Mouse (Mus musculus): Measurements from ENCODE around the gene Alyref. TPM values are rescaled to one million over a fixed set of nuclear protein-coding genes. Genes with fewer than 3 reads are reported as not detected.

The Alyref gene
- polyA plus RNA-seq, 1 experiment, result 113 TPM

- Histone ChIP-seq H3K4me3 (no peak overlapping the region), H3K4me2 (ENCODE audit: low read depth) (no peak overlapping the region), H3K36me3 (ENCODE audit: control insufficient read depth, insufficient read depth) (peaks cover 9% of the 10 kb centered on the region), H3K27me3 (ENCODE audit: control insufficient read depth, insufficient read depth, insufficient read length) (peaks cover 3% of the 10 kb centered on the region), H3ac (ENCODE audit: control insufficient read depth, insufficient read length) (no peak overlapping the region), H3K79me2 (ENCODE audit: control insufficient read depth, insufficient read depth) (peaks cover 16% of the 10 kb centered on the region)
- no peak for TF ChIP-seq E2F4 (IDR thresholded peaks at IDR 0.05; ENCODE audit: insufficient read depth)
- no peak for TF ChIP-seq CEBPB (IDR thresholded peaks at IDR 0.05; ENCODE audit: insufficient read depth, poor library complexity, severe bottlenecking)
- no peak for TF ChIP-seq TCF3 (IDR thresholded peaks at IDR 0.05; ENCODE audit: insufficient read length, low read depth)
- TF ChIP-seq USF1 (IDR thresholded peaks at IDR 0.05; ENCODE audit: low read depth), result no peak
- TF ChIP-seq MAX (IDR thresholded peaks at IDR 0.05; ENCODE audit: low read depth), result no peak
- TF ChIP-seq MYOD1 (IDR thresholded peaks at IDR 0.05; ENCODE audit: control insufficient read depth in 1 of 3, insufficient read length in 2 of 3, low read depth in 2 of 3), result no peak
- no peak for TF ChIP-seq POLR2A (IDR thresholded peaks at IDR 0.05; ENCODE audit: insufficient read length, low read depth)
- TF ChIP-seq POLR2AphosphoS2 (IDR thresholded peaks at IDR 0.05; ENCODE audit: insufficient read length, low read depth), result no peak
- TF ChIP-seq MYOG (IDR thresholded peaks at IDR 0.05; ENCODE audit: control insufficient read depth in 1 of 3, insufficient read depth in 1 of 3, insufficient read length in 2 of 3, low read depth in 2 of 3), result no peak
- TF ChIP-seq SRF (IDR thresholded peaks at IDR 0.05; ENCODE audit: control insufficient read depth, insufficient read length, low read depth), result no peak
- no peak for TF ChIP-seq TCF12 (IDR thresholded peaks at IDR 0.05; ENCODE audit: insufficient read depth, poor library complexity, severe bottlenecking)
- no peak for TF ChIP-seq REST (IDR thresholded peaks at IDR 0.05; ENCODE audit: insufficient read depth, insufficient read length)
These were observed 55.8 kb downstream of the Alyref start for GRCm38 (mm10) chr11:120542376-120542775.

Other genes with a start within 250 kb of the Alyref start
- gene Actg1, start 249.8 kb downstream of the Alyref start, polyA plus RNA-seq (2012; fragmentation: generic; extraction: Trizol), result 2,358 TPM
- 1.1 TPM for gene Fscn2, start 236.8 kb downstream of the Alyref start, polyA plus RNA-seq (2012; fragmentation: generic; extraction: Trizol)
- 12.3 TPM for gene Faap100, start 219.6 kb downstream of the Alyref start, polyA plus RNA-seq (2012; fragmentation: generic; extraction: Trizol)
- gene Nploc4, start 160.7 kb downstream of the Alyref start, polyA plus RNA-seq (2012; fragmentation: generic; extraction: Trizol), result 61.8 TPM
- gene Tspan10, start 155.7 kb downstream of the Alyref start, polyA plus RNA-seq (2012; fragmentation: generic; extraction: Trizol), result not detected
- 0.18 TPM for gene Pde6g, start 144.9 kb downstream of the Alyref start, polyA plus RNA-seq (2012; fragmentation: generic; extraction: Trizol)
- gene Oxld1, start 140.3 kb downstream of the Alyref start, polyA plus RNA-seq (2012; fragmentation: generic; extraction: Trizol), result 17.4 TPM
- 11.4 TPM for gene Ccdc137, start 140.2 kb downstream of the Alyref start, polyA plus RNA-seq (2012; fragmentation: generic; extraction: Trizol)
- gene Arl16, start 130.8 kb downstream of the Alyref start, polyA plus RNA-seq (2012; fragmentation: generic; extraction: Trizol), result 15.6 TPM
- 218 TPM for gene Mrpl12, start 113.8 kb downstream of the Alyref start, polyA plus RNA-seq (2012; fragmentation: generic; extraction: Trizol)
- gene Slc25a10, start 106.5 kb downstream of the Alyref start, polyA plus RNA-seq (2012; fragmentation: generic; extraction: Trizol), result 43.8 TPM
- 0.05 TPM for gene Gcgr, start 67.7 kb downstream of the Alyref start, polyA plus RNA-seq (2012; fragmentation: generic; extraction: Trizol)
- gene Mcrip1, start 48.6 kb downstream of the Alyref start, polyA plus RNA-seq (2012; fragmentation: generic; extraction: Trizol), result 237 TPM
- gene Ppp1r27, start 47.2 kb downstream of the Alyref start, polyA plus RNA-seq (2012; fragmentation: generic; extraction: Trizol), result 1.0 TPM
- 444 TPM for gene P4hb, start 25.1 kb downstream of the Alyref start, polyA plus RNA-seq (2012; fragmentation: generic; extraction: Trizol)
- 837 TPM for gene Arhgdia, start 16.7 kb downstream of the Alyref start, polyA plus RNA-seq (2012; fragmentation: generic; extraction: Trizol)
- 184 TPM for gene Anapc11, start 56 bp upstream of the Alyref start, polyA plus RNA-seq (2012; fragmentation: generic; extraction: Trizol)
- 0.32 TPM for gene Npb, start 10.1 kb upstream of the Alyref start, polyA plus RNA-seq (2012; fragmentation: generic; extraction: Trizol)
- 117 TPM for gene Pcyt2, start 19.6 kb upstream of the Alyref start, polyA plus RNA-seq (2012; fragmentation: generic; extraction: Trizol)
- 29.9 TPM for gene Sirt7, start 26.9 kb upstream of the Alyref start, polyA plus RNA-seq (2012; fragmentation: generic; extraction: Trizol)
- 43.1 TPM for gene Mafg, start 35.2 kb upstream of the Alyref start, polyA plus RNA-seq (2012; fragmentation: generic; extraction: Trizol)
- 56.9 TPM for gene Pycr1, start 45.4 kb upstream of the Alyref start, polyA plus RNA-seq (2012; fragmentation: generic; extraction: Trizol)
- gene Myadml2, start 49.8 kb upstream of the Alyref start, polyA plus RNA-seq (2012; fragmentation: generic; extraction: Trizol), result 4.6 TPM
- gene Notum, start 62.8 kb upstream of the Alyref start, polyA plus RNA-seq (2012; fragmentation: generic; extraction: Trizol), result 0.19 TPM
- 65.9 TPM for gene Aspscr1, start 74.6 kb upstream of the Alyref start, polyA plus RNA-seq (2012; fragmentation: generic; extraction: Trizol)
- gene Cenpx, start 115.4 kb upstream of the Alyref start, polyA plus RNA-seq (2012; fragmentation: generic; extraction: Trizol), result 42.5 TPM
- gene Lrrc45, start 115.6 kb upstream of the Alyref start, polyA plus RNA-seq (2012; fragmentation: generic; extraction: Trizol), result 10.6 TPM
- gene Rac3, start 123.1 kb upstream of the Alyref start, polyA plus RNA-seq (2012; fragmentation: generic; extraction: Trizol), result 1.9 TPM
- 21.2 TPM for gene Dcxr, start 128.9 kb upstream of the Alyref start, polyA plus RNA-seq (2012; fragmentation: generic; extraction: Trizol)
- gene Cbr2, start 133.7 kb upstream of the Alyref start, polyA plus RNA-seq (2012; fragmentation: generic; extraction: Trizol), result 183 TPM
- 130 TPM for gene Hmga1b, start 164.4 kb upstream of the Alyref start, polyA plus RNA-seq (2012; fragmentation: generic; extraction: Trizol)
- gene Rfng, start 185.8 kb upstream of the Alyref start, polyA plus RNA-seq (2012; fragmentation: generic; extraction: Trizol), result 19.7 TPM
- gene Gps1, start 185.9 kb upstream of the Alyref start, polyA plus RNA-seq (2012; fragmentation: generic; extraction: Trizol), result 179 TPM
- 58.3 TPM for gene Dus1l, start 198.0 kb upstream of the Alyref start, polyA plus RNA-seq (2012; fragmentation: generic; extraction: Trizol)
- gene Fasn, start 226.2 kb upstream of the Alyref start, polyA plus RNA-seq (2012; fragmentation: generic; extraction: Trizol), result 226 TPM

Measured in myocyte (in vitro differentiated cells).